Mouse (Mus musculus): ENCODE data around the gene Opn5.

- TF ChIP-seq EP300 (IDR thresholded peaks at IDR 0.05; ENCODE audit: low read depth) (no peak), CTCF (IDR thresholded peaks at IDR 0.05; ENCODE audit: low read depth) (no peak)
These were observed 101.6 kb downstream of the Opn5 start for GRCm38 (mm10) chr17:42509356-42510262.

Data from liver, embryonic 14.5 days (tissue).